ENCODE assay signal across 12 mouse cellular contexts in the genomic region with DNA sequence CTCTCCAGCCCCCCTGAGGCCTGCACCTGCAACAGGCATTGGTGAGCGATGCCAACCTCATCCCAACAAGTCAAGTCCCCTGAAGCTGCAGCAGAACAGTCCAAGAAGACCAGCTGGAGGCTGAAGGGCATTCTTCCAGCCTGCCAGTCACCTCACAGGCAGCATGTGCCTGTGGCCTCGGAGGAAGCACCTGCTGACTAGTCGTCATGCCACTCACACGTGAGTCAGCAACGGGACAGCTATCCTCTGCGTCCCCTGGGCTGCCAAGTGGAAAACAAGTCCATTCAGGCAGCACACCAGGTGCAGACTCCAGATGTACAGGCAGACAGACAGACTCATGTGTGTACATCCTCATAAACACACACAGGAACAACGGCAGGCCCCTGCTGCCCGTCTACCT.
DNase-seq lines count a peak whose midpoint lies in the region; ATAC-seq and TF ChIP-seq lines count a peak whose summit lies in the region.
"Had no signal": no experiment of that assay in that cellular context is flagged by ENCODE, and none has a peak within 500 bp of the region (broad histone marks: within the 10 kb centered on the region; RNA-seq: fewer than 3 reads in every experiment).

No protein-coding gene starts in this region.

- no peaks in the 10 kb centered on the region for H3K27me3 ChIP-seq in lung, postnatal 0 days (replicated peaks; ENCODE audit: insufficient read depth, low read length)
- H3K27me3 ChIP-seq: embryonic facial prominence, embryonic 13.5 days; midbrain, embryonic 12.5 days had no signal

- H3K4me1 ChIP-seq in lung, postnatal 0 days (ENCODE audit: insufficient read depth, low read depth, low read length) = no peaks in the 10 kb centered on the region
- H3K4me1 ChIP-seq: midbrain, embryonic 12.5 days had no signal

- ATAC-seq in lung, postnatal 0 days = no peak
- no peak for ATAC-seq in activated CD4-positive, CD25-positive, alpha-beta regulatory T cell, adult 4 months

- no peak overlapping the region for H3K9ac ChIP-seq in lung, postnatal 0 days (replicated peaks; ENCODE audit: low read depth)
- H3K9ac ChIP-seq: embryonic facial prominence, embryonic 13.5 days; midbrain, embryonic 12.5 days had no signal

- no peak overlapping the region for H3K4me3 ChIP-seq in gastrocnemius, adult 2 months
- no peak overlapping the region for H3K4me3 ChIP-seq in lung, postnatal 0 days (ENCODE audit: low read depth, low read length)
- H3K4me3 ChIP-seq: embryonic facial prominence, embryonic 13.5 days; midbrain, embryonic 12.5 days had no signal

- H3K9me3 ChIP-seq in lung, postnatal 0 days (ENCODE audit: low read length) = no peaks in the 10 kb centered on the region
- H3K9me3 ChIP-seq: embryonic facial prominence, embryonic 13.5 days; midbrain, embryonic 12.5 days had no signal

- no peaks in the 10 kb centered on the region for H3K36me3 ChIP-seq in lung, postnatal 0 days (ENCODE audit: insufficient read depth, low read length)
- H3K36me3 ChIP-seq: embryonic facial prominence, embryonic 13.5 days; midbrain, embryonic 12.5 days had no signal

- 75% methylated on average over 8 of the region's 8 CpGs for WGBS in lung, postnatal 0 days

- no peak overlapping the region for H3K27ac ChIP-seq in gastrocnemius, adult 2 months
- H3K27ac ChIP-seq in lung, postnatal 0 days (ENCODE audit: low read length) = no peak overlapping the region
- H3K27ac ChIP-seq: embryonic facial prominence, embryonic 13.5 days; midbrain, embryonic 12.5 days had no signal

- no peak overlapping the region for H3K4me2 ChIP-seq in lung, postnatal 0 days (replicated peaks; ENCODE audit: low read depth, low read length)
- H3K4me2 ChIP-seq: embryonic facial prominence, embryonic 13.5 days; midbrain, embryonic 12.5 days had no signal

- TF ChIP-seq EP300 in lung, postnatal 0 days (IDR thresholded peaks at IDR 0.05) = no peak

- intact Hi-C loops in gastrocnemius, adult 2 months (cut with DNase I) = loop anchor here (10.0 kb wide), 1 partner anchor 201 kb away; the partner anchor contains the start of gene Me3
- intact Hi-C loops in gastrocnemius, postnatal 36 days (cut with DNase I) = no loop called here

- TF ChIP-seq CTCF in gastrocnemius, adult 2 months (IDR thresholded peaks at IDR 0.05) = no peak
- TF ChIP-seq CTCF in lung, postnatal 0 days (IDR thresholded peaks at IDR 0.05) = no peak

- peak; percentile 49 for DNase-seq in gastrocnemius, adult 2 months
- DNase-seq in gastrocnemius, postnatal 36 days = no peak
- DNase-seq in testis, postnatal 10 days (ENCODE audit: low spot score) = peak; percentile 31
- no peak for DNase-seq in testis, postnatal 14 days (ENCODE audit: low spot score)
- peak; percentile 54 for DNase-seq in cerebellum, adult 9-11 months
- no peak for DNase-seq in lung, postnatal 0 days (ENCODE audit: low spot score)
- DNase-seq in adrenal gland, postnatal 36 days = no peak
- DNase-seq: kidney, adult 18-20 months; lung, adult 18-20 months had no signal

Comparison
In these comparisons a context has a peak if more than half of its experiments do, and no peak if none do; other contexts are left out.
1. DNase-seq: peak in gastrocnemius, adult 2 months (single experiment), testis, postnatal 10 days (single experiment) and cerebellum, adult 9-11 months (single experiment); none in gastrocnemius, postnatal 36 days (0 of 2), testis, postnatal 14 days (single experiment), lung, postnatal 0 days (single experiment) and adrenal gland, postnatal 36 days (0 of 2).